Mouse (Mus musculus) thymus, postnatal 4 days (tissue): ENCODE measurements around the gene Gm13304.
"Not testable (repeated sequence)": the region's sequence is repeated elsewhere in the genome, so short reads cannot be mapped to it uniquely, and the experiment has no call there.

Source experiments
- DNase-seq: peaks from one replicate; pipeline ENCODE4 v3.0.0; 2021

Gm13304 gene

DNA sequence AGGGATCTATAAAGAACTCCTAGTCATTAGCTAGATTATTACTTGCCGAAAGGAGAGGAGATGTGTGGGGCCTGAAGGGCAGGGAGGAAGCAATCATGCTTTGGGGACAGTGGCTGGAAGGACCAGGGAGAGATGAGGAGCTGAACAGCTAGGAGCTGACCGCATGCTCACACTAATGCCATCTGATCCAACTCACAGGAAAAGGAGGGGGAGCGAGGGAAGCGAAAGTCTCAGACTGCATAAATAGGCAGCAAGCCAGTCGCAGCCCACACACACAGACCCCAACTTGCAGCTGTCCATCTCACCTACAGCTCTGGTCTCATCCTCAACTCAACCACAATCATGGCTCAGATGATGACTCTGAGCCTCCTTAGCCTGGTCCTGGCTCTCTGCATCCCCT is at the start of gene Gm13304:
Gm13304 (plus strand) TSS at position 301 of the 400 bp plus-strand sequence.
- not testable (repeated sequence) for DNase-seq

DNA sequence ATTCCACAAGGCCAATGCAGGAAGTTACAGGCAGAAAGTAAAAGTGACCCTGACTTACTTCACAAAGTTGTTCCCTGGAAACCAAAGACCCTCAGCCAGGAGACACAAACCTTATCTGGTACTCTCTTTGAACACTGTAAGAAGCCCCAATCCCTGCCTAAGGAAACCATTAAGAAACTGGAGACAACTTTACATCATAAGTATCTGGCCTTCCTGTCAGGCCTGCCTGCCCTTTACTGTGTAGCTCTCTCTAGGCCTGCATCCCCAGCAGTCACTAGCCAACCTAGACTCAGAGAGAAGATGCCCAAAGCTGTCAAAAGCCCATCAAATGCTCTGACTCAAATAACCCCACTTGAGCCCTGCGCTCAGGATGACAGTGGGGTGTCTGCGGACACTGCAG is 23.7 kb upstream of the Gm13304 start, which contains the start of gene Gm3893:
Gm3893 (plus strand) TSS at position 301 of the 400 bp plus-strand sequence.
- not testable (repeated sequence) for DNase-seq

DNA sequence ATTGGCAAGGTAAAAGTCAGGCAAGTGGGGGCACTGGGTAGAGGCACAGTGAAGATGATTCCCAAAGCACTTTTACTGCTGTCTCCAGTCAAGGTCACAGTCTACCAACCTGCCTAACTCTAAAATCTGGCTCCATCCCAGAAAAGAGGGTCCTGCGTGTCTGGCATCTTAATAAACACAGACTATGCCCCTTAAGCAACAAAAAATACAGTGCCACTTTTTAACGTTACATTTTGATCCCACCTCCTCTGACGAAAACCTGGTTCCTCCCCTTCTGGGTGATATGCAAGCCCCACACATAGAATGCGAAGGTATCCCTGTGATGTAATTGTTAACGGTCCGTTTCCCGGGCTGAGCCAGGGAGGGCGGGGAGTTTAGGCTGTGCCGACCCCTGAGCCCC is 38.5 kb downstream of the Gm13304 start, which contains the start of gene Gm13306:
Gm13306 (plus strand) TSS at position 301 of the 400 bp plus-strand sequence.
- not testable (repeated sequence) for DNase-seq
